Mouse (Mus musculus) forebrain, postnatal 0 days (tissue): ENCODE measurements around the gene Fam19a5. TPM values are rescaled to one million over a fixed set of nuclear protein-coding genes. Genes with fewer than 3 reads are reported as not detected.
A peak's percentile ranks its signal among the peaks of the same experiment; 100 is the strongest.

Experiments
- ATAC-seq: fragments of 200-750 bp; cut with Nextera tagmentation; 2 replicates; pipeline ENCODE4 v1.8.0; 2017; ENCODE audit warnings: mild to moderate bottlenecking, moderate library complexity
- DNase-seq: peaks from one replicate; pipeline ENCODE4 v3.0.0-alpha.2; 2015
- H3K27ac ChIP-seq: fragments of 300-500 bp; sonication (generic); 2 replicates; pipeline ENCODE4 v1.5.1; 2014; ENCODE audit warnings: low read depth, mild to moderate bottlenecking, antibody characterized with exemption, low read length, moderate library complexity, mixed read lengths
- H3K27me3 ChIP-seq: fragments of 300-500 bp; sonication (generic); 2 replicates; pipeline ENCODE4 v1.6.1; 2014; ENCODE audit warnings: mild to moderate bottlenecking, low read length, mixed read lengths; ENCODE audit not compliant: insufficient read depth
- H3K36me3 ChIP-seq: fragments of 300-500 bp; sonication (generic); 2 replicates; pipeline ENCODE4 v1.6.1; 2014; ENCODE audit warnings: mild to moderate bottlenecking, moderate library complexity; ENCODE audit not compliant: insufficient read depth
- H3K4me1 ChIP-seq: fragments of 300-500 bp; sonication (generic); 2 replicates; pipeline ENCODE4 v1.6.1; 2014; ENCODE audit warnings: antibody characterized with exemption; ENCODE audit not compliant: insufficient read depth
- H3K4me2 ChIP-seq: fragments of 300-500 bp; sonication (generic); 2 replicates; pipeline ENCODE4 v1.6.1; 2014; ENCODE audit warnings: low read depth, mild to moderate bottlenecking, moderate library complexity
- H3K4me3 ChIP-seq: fragments of 300-500 bp; sonication (generic); 2 replicates; pipeline ENCODE4 v1.5.1; 2014; ENCODE audit warnings: low read depth, low read length, mixed read lengths
- H3K9ac ChIP-seq: fragments of 300-500 bp; sonication (generic); 2 replicates; pipeline ENCODE4 v1.6.1; 2014; ENCODE audit warnings: mild to moderate bottlenecking
- H3K9me3 ChIP-seq: fragments of 300-500 bp; sonication (generic); 2 replicates; pipeline ENCODE4 v1.6.1; 2016; ENCODE audit warnings: low read length
- CTCF ChIP-seq: sonication (generic); IDR thresholded peaks from 2 replicates; pipeline ENCODE4 v1.5.1; 2016; ENCODE audit warnings: antibody characterized with exemption, control low read depth, low read depth
- WGBS: fragments of 180-500 bp; shearing (Covaris S2); extraction: QIAGEN DNeasy Blood & Tissue Kit; methylation state at CpG from one replicate; pipeline ENCODE4 v1.1.7; 2014; 5-methylcytosine and 5-hydroxymethylcytosine counted together
- polyA plus RNA-seq: library from polyadenylated mRNA; unstranded; fragments of >200 nt; fragmentation: Nextera tagmentation; extraction: Ambion mirVana; gene quantifications from 2 replicates; pipeline ENCODE4 v1.2.1, GENCODE M21; 2015
- total RNA-seq: library from RNA; depleted of rRNA; stranded (reverse); fragments of >200 nt; gene quantifications from 2 replicates; pipeline ENCODE4 v1.2.3, GENCODE M21; 2014

The Fam19a5 gene
- total and polyA plus RNA-seq, 2 experiments from 2014 or later: 28.2 to 84.7 TPM

DNA sequence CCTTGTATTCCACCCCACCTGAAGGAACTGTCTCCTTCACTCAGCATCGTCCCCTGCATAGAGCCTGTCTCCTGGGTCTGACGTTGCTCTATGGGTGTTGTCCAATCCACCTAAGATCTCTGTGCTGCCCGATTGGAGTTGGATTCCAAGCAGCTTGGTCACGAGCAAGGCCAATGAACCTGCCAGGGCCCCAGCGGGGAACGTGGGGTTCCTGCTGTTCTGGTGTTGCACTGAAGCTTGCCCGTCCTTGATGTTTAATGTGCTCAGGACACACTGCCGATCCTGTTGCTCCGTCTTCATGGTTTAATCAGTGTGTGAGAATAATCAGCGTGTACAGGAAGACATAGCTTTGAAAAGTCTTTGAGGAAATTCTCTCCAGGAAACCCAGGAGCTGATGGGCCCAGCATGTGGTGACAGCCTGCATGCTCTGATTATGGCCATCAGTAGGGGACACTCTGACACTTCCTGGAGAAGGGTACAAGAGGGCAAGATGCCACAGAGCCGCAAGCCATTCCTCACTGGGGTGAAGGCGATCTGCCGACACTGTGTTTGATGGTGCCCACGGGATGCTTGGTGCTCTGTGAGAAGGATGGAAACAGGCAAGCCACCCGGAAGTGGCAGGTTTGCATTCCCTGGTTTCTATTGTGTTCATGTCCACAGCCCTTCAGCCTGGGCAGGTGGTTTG lies 147.3 kb downstream of the Fam19a5 start:
- no peaks in the 10 kb centered on the region for H3K9me3 ChIP-seq
- WGBS: 83% methylated on average over 15 of the region's 15 CpGs
- H3K36me3 ChIP-seq: peaks cover 7% of the 10 kb centered on the region; the same call in 1 of the 2 replicates
- ATAC-seq (no peak), DNase-seq (no peak)
- no peaks in the 10 kb centered on the region for H3K27me3 ChIP-seq
- H3K27ac ChIP-seq: no peak overlapping the region
- no peak overlapping the region for H3K4me3 ChIP-seq
- H3K9ac ChIP-seq: no peak overlapping the region
- TF ChIP-seq CTCF: no peak
- H3K4me1 ChIP-seq: peaks cover 1% of the 10 kb centered on the region; the same call in 1 of the 2 replicates
- no peak overlapping the region for H3K4me2 ChIP-seq

DNA sequence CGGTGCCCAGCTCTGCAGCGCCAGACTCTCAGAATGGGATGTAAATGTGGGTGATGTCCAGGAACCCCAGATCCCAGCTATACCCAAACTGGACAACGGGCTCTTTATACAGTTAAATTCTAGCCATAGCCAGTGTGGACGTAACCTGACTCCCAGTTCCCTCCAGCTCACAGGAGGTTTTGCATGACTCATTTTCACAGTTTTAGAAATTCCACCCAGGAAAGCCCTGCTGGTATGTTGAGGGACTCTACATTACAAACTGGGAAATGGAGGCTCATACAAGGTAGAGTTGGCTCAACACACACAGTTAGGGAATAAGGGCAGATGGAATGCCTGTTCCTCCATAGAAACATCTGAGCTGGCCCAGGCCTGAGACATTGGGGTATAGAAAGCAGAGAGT lies 147.9 kb downstream of the Fam19a5 start:
- DNase-seq (no peak), ATAC-seq (no peak)
- 84% methylated on average over 4 of the region's 4 CpGs for WGBS
- H3K27me3 ChIP-seq: no peaks in the 10 kb centered on the region
- no peaks in the 10 kb centered on the region for H3K4me1 ChIP-seq
- no peak overlapping the region for H3K27ac ChIP-seq
- no peak overlapping the region for H3K9ac ChIP-seq
- no peak overlapping the region for H3K4me3 ChIP-seq
- H3K4me2 ChIP-seq: no peak overlapping the region
- no peaks in the 10 kb centered on the region for H3K9me3 ChIP-seq
- peaks cover 7% of the 10 kb centered on the region; the same call in 1 of the 2 replicates for H3K36me3 ChIP-seq
- no peak for TF ChIP-seq CTCF

DNA sequence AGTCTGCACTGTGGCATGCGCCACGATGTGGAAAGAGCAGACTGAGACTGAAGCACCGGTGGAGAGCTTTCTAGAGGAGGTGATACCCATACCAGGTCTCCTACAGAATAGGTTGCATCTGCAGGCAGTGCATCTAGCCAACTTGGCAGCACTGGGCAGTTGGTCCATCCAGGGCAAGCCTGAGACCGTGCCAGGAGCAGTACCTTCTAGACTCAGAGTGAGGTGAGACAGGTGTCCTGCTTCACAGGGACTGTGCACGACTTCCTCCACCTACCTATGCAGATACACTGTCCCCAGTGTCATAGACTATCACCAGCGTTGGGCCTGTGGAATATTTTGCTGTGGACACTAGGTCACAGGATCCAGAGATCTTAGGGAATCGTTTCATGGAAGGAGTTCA lies 148.3 kb downstream of the Fam19a5 start:
- no peak overlapping the region for H3K4me3 ChIP-seq
- H3K9ac ChIP-seq: no peak overlapping the region
- DNase-seq (no peak), ATAC-seq (no peak)
- H3K9me3 ChIP-seq: no peaks in the 10 kb centered on the region
- no peak overlapping the region for H3K27ac ChIP-seq
- H3K36me3 ChIP-seq: peaks cover 7% of the 10 kb centered on the region; the same call in 1 of the 2 replicates
- H3K4me2 ChIP-seq: no peak overlapping the region
- H3K27me3 ChIP-seq: no peaks in the 10 kb centered on the region
- no peak for TF ChIP-seq CTCF
- no peaks in the 10 kb centered on the region for H3K4me1 ChIP-seq
- WGBS: 95% methylated on average over 7 of the region's 7 CpGs

DNA sequence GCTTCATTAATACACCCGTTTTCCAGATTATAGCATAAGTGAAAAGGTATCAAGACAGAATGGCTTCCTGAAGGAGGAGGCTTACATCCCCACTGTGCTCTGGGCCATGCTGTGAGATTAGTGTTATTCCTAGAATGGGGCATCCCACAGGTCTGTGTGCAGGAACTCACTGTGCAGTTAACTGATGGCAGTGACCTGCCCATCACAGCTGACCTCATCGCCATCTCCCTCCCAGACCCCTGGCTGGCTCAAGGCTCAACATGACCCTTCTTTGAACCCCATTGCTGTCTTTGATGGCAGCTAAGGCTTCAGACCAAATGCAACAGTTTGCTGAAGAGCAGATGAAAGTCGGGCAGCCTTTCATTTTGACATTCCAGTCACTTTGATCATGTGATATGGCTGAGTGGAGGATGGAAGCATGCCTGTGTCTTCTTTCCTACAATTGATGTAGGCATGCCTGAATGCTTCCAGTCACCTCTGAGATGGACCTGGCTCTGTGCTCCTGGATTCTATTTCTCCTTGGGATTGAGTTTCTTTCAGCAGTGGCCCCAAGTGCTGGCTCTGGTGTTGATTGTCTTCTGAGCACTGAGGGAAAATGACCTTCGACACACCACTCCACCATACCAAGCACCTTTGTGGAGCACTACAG lies 148.9 kb downstream of the Fam19a5 start:
- peaks cover 7% of the 10 kb centered on the region; the same call in 1 of the 2 replicates for H3K36me3 ChIP-seq
- H3K27ac ChIP-seq: no peak overlapping the region
- TF ChIP-seq CTCF: no peak
- no peaks in the 10 kb centered on the region for H3K4me1 ChIP-seq
- DNase-seq (no peak), ATAC-seq (no peak)
- no peak overlapping the region for H3K4me3 ChIP-seq
- H3K4me2 ChIP-seq: no peak overlapping the region
- 89% methylated on average over 4 of the region's 4 CpGs for WGBS
- no peak overlapping the region for H3K9ac ChIP-seq
- no peaks in the 10 kb centered on the region for H3K27me3 ChIP-seq
- no peaks in the 10 kb centered on the region for H3K9me3 ChIP-seq

DNA sequence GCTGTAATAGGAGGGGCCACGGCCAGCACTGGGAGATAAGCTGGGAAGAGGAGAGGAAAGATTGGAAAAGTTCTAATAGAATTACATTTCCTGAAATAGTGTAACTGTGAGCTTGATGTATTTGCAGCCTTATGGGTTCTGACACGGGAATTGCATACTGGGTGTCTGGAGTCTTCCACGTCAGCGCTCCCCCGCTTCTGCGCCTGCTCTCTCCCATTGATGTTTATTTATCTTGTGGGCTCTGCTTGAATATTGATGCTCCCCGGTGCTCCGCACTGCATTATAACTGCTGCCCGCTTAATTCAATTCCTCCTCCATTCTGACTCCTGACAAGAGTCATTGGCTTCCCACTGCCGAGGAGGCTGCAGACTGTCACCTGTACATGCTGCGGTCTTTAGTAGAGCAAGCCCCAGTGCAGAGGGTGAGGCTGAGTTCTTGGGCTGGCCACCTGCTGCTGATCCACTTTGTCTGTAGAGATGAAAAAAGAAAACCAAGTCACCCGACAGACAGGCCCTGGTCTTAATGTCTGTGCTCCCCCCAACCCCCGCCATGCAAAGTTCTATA lies 153.4 kb downstream of the Fam19a5 start:
- DNase-seq (no peak), ATAC-seq (no peak)
- Histone ChIP-seq H3K4me1 (peaks cover 7% of the 10 kb centered on the region; the same call in 1 of the 2 replicates), H3K9me3 (no peaks in the 10 kb centered on the region), H3K9ac (no peak overlapping the region), H3K4me2 (no peak overlapping the region), H3K27ac (no peak overlapping the region), H3K36me3 (peaks cover 7% of the 10 kb centered on the region; the same call in 1 of the 2 replicates), H3K27me3 (no peaks in the 10 kb centered on the region), H3K4me3 (no peak overlapping the region)
- WGBS: 76% methylated on average over 13 of the region's 13 CpGs
- no peak for TF ChIP-seq CTCF

DNA sequence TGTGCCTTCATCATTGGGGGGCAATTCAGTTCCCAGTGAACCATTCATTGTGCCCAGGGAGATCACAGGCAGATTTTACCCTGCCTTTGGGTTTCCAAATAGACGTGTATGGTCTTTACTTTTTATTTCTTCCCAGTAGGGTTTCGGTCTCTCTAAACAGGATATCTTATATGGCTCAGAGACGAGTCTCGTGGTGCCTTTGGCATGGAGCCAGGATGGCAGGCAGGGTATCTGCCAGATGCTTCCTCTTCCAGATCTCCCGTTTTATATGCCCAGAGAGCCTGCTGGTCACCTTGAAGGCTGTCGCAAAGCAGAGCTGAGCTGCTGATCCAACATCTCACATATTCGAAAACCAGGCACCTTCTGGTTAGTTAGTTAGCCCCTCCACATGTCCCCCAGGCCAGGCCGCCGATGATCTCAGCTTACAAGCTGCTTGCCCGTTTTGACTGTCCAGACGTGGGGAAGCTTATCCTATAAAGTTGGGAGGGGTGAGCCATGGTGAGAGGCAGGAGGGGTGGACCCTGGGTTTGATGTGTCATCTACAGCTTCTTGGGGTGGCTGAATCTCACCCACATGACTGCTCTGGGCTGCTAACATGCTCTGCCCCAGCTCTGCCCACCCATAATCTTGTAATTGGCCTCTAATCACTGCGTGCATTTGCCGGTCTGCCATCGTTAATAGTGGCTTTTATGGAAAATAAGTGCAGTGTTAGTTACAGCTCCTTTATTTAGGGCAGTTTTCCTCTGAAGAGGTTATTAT lies 154.6 kb downstream of the Fam19a5 start:
- 39% methylated on average over 14 of the region's 14 CpGs for WGBS
- DNase-seq: peak; percentile 38

More for the DNA sequence above, 154.6 kb downstream of the Fam19a5 start:
- no peak overlapping the region for H3K4me2 ChIP-seq
- H3K9me3 ChIP-seq: no peaks in the 10 kb centered on the region
- no peak overlapping the region for H3K4me3 ChIP-seq
- no peak overlapping the region for H3K27ac ChIP-seq
- no peaks in the 10 kb centered on the region for H3K36me3 ChIP-seq
- H3K27me3 ChIP-seq: no peaks in the 10 kb centered on the region
- no peak overlapping the region for H3K9ac ChIP-seq
- no peak for TF ChIP-seq CTCF
- H3K4me1 ChIP-seq: peaks cover 7% of the 10 kb centered on the region; the same call in 1 of the 2 replicates
- ATAC-seq: peak; percentile 58
